Mouse (Mus musculus) thymus, adult 2 months (tissue): Measurements from ENCODE around the gene Col2a1.

Experiments
- CTCF ChIP-seq: fragments of 200-500 bp; IDR thresholded peaks from 2 replicates; pipeline ENCODE4 v1.5.1; 2012; ENCODE audit warnings: mild to moderate bottlenecking, control low read depth, low read length, moderate library complexity, borderline replicate concordance; ENCODE audit not compliant: control insufficient read depth, poor library complexity, insufficient read depth; ENCODE audit errors: extremely low read depth
- POLR2A ChIP-seq: fragments of 200-500 bp; IDR thresholded peaks from 2 replicates; pipeline ENCODE4 v1.6.1; 2012; ENCODE audit warnings: mild to moderate bottlenecking, low read length, control low read depth, moderate library complexity; ENCODE audit not compliant: control insufficient read depth, poor library complexity, insufficient read depth; ENCODE audit errors: extremely low read depth

DNA sequence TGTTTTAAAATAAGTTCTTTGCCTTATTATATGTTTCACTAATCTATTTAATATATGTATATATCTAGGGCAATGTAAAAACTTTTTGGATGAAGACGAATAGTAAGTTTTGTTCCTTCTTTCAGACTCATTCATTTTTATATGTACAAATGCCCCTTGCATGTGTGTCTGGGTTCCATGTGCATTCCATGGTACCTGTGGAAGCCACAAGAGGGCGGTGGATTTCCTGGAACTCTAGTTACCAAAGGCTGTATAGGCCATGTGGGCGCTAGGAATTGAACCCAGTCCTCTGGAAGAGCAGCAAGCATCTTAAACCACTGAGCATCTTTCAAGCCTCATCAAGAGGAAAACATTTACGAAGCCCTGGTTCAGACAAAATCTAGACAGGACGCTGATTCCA is 39.9 kb upstream of the Col2a1 start:
- TF ChIP-seq CTCF = no peak
- TF ChIP-seq POLR2A = no peak
